In genomic region chr5:129008008-129008407, GRCm38 (mm10) we compare ENCODE assay signal across 7 mouse cellular contexts. TPM values are rescaled to one million over a fixed set of nuclear protein-coding genes. Genes with fewer than 3 reads are reported as not detected.
DNase-seq lines count a peak whose midpoint lies in the region; ATAC-seq and TF ChIP-seq lines count a peak whose summit lies in the region.

No protein-coding gene starts in this region.

- peak overlapping the region; percentile 79 for H3K9ac ChIP-seq in embryonic facial prominence, embryonic 14.5 days (ENCODE audit: low read depth, low read length)
- peak overlapping the region; percentile 82 for H3K9ac ChIP-seq in hindbrain, embryonic 16.5 days (ENCODE audit: low read depth, low read length)

- WGBS in embryonic facial prominence, embryonic 14.5 days: 2% methylated on average over 18 of the region's 18 CpGs
- under 1% methylated on average over 18 of the region's 18 CpGs for WGBS in hindbrain, embryonic 16.5 days

- no peak for DNase-seq in testis, postnatal 14 days (ENCODE audit: low spot score)
- DNase-seq in embryonic facial prominence, embryonic 14.5 days (ENCODE audit: low spot score): peak; percentile 56
- DNase-seq in adrenal gland, postnatal 36 days: no peak
- DNase-seq in cerebellum, adult 11 months: no peak

- peak overlapping the region; percentile 84 for H3K27ac ChIP-seq in testis, adult 2 months (ENCODE audit: control insufficient read depth, insufficient read depth, low read depth, low read length)
- peak overlapping the region; percentile 39 for H3K27ac ChIP-seq in embryonic facial prominence, embryonic 14.5 days (replicated peaks; ENCODE audit: low read depth, low read length)
- H3K27ac ChIP-seq in hindbrain, embryonic 16.5 days (ENCODE audit: low read depth, low read length): peak overlapping the region; percentile 64

- TF ChIP-seq POLR2A in testis, adult 2 months (IDR thresholded peaks at IDR 0.05; ENCODE audit: control insufficient read depth, low read depth, low read length): no peak

- TF ChIP-seq CTCF in testis, adult 2 months (IDR thresholded peaks at IDR 0.05; ENCODE audit: control insufficient read depth, insufficient read depth, insufficient replicate concordance, low read depth, low read length): no peak

- no peaks in the 10 kb centered on the region for H3K36me3 ChIP-seq in testis, adult 2 months (ENCODE audit: control insufficient read depth, insufficient read depth, low read length)
- no peaks in the 10 kb centered on the region for H3K36me3 ChIP-seq in embryonic facial prominence, embryonic 14.5 days (ENCODE audit: control insufficient read depth, insufficient read depth, low read length)
- H3K36me3 ChIP-seq in hindbrain, embryonic 16.5 days (ENCODE audit: control insufficient read depth, insufficient read depth, low read length): no peaks in the 10 kb centered on the region; the same call in 1 of the 2 replicates

- peak overlapping the region; percentile 71 for H3K4me2 ChIP-seq in embryonic facial prominence, embryonic 14.5 days (ENCODE audit: low read depth, low read length)
- H3K4me2 ChIP-seq in hindbrain, embryonic 16.5 days (ENCODE audit: low read length): peak overlapping the region; percentile 87

- H3K9me3 ChIP-seq in embryonic facial prominence, embryonic 14.5 days (ENCODE audit: control insufficient read depth, low read length): no peaks in the 10 kb centered on the region
- H3K9me3 ChIP-seq in hindbrain, embryonic 16.5 days (ENCODE audit: control insufficient read depth, low read length): no peaks in the 10 kb centered on the region

- peak; percentile 47 for ATAC-seq in embryonic facial prominence, embryonic 14.5 days (ENCODE audit: low read depth)
- peak; percentile 62 for ATAC-seq in hindbrain, embryonic 16.5 days
- ATAC-seq in megakaryocyte-erythroid progenitor cell, adult 5-6 weeks (replicated peaks; ENCODE audit: low FRiP score, low TSS enrichment, poor library complexity, severe bottlenecking): peak; percentile 2; the same call in 1 of the 2 replicates

- H3K27me3 ChIP-seq in testis, adult 2 months (ENCODE audit: control insufficient read depth, insufficient read depth, low read length): no peaks in the 10 kb centered on the region
- no peaks in the 10 kb centered on the region for H3K27me3 ChIP-seq in embryonic facial prominence, embryonic 14.5 days (replicated peaks; ENCODE audit: control insufficient read depth, insufficient read depth, low read length)
- H3K27me3 ChIP-seq in hindbrain, embryonic 16.5 days (replicated peaks; ENCODE audit: control insufficient read depth, insufficient read depth, low read length): no peaks in the 10 kb centered on the region

- H3K4me1 ChIP-seq in testis, adult 2 months (ENCODE audit: control insufficient read depth, insufficient read depth, low read length): peaks cover 17% of the 10 kb centered on the region
- 0 out of 2 replicates have a peak, but pooled peaks cover 10% of the 10 kb centered on the region for H3K4me1 ChIP-seq in embryonic facial prominence, embryonic 14.5 days (ENCODE audit: control insufficient read depth, insufficient read depth, low read length)
- H3K4me1 ChIP-seq in hindbrain, embryonic 16.5 days (ENCODE audit: control insufficient read depth, insufficient read depth, low read depth, low read length): peaks cover 15% of the 10 kb centered on the region

- peak overlapping the region; percentile 97 for H3K4me3 ChIP-seq in testis, adult 2 months (ENCODE audit: control insufficient read depth, low read depth, low read length)
- H3K4me3 ChIP-seq in embryonic facial prominence, embryonic 14.5 days (ENCODE audit: low read depth, low read length): peak overlapping the region; percentile 72
- peak overlapping the region; percentile 68 for H3K4me3 ChIP-seq in hindbrain, embryonic 16.5 days (ENCODE audit: low read length)

RNA-seq across cellular contexts. Expression of gene Stx2, which starts 0.4 kb away (rescaled TPM):
- 51.0 and 52.4 TPM in 2 replicates for polyA plus RNA-seq in testis, adult 2 months (2012; rRNA removed)
- 34.5 and 38.8 TPM in 2 replicates for polyA plus RNA-seq in embryonic facial prominence, embryonic 14.5 days (2014; fragmentation: Nextera tagmentation; extraction: Ambion mirVana)
- 16.1 and 17.5 TPM in 2 replicates for polyA plus RNA-seq in hindbrain, embryonic 16.5 days (2015; fragmentation: Nextera tagmentation; extraction: Ambion mirVana)
- total RNA-seq in megakaryocyte-erythroid progenitor cell, adult 5-6 weeks (2014; fragmentation: Nextera tagmentation): 126 and 134 TPM in 2 replicates
- 101 and 146 TPM in 2 replicates for total RNA-seq in megakaryocyte-erythroid progenitor cell, adult 5-6 weeks (2017)
- 10 to 100 TPM; 22.9 to 26.9 TPM for total RNA-seq in adrenal gland, postnatal 36 days (2021)

RNA-seq across cellular contexts. Expression of gene Ran, which starts 11.9 kb away (rescaled TPM):
- polyA plus RNA-seq in testis, adult 2 months (2012; rRNA removed): 254 and 277 TPM in 2 replicates
- 442 and 465 TPM in 2 replicates for polyA plus RNA-seq in embryonic facial prominence, embryonic 14.5 days (2014; fragmentation: Nextera tagmentation; extraction: Ambion mirVana)
- 326 and 333 TPM in 2 replicates for polyA plus RNA-seq in hindbrain, embryonic 16.5 days (2015; fragmentation: Nextera tagmentation; extraction: Ambion mirVana)
- 542 and 563 TPM in 2 replicates for total RNA-seq in megakaryocyte-erythroid progenitor cell, adult 5-6 weeks (2014; fragmentation: Nextera tagmentation)
- total RNA-seq in megakaryocyte-erythroid progenitor cell, adult 5-6 weeks (2017): 903 and 978 TPM in 2 replicates
- 100 to 1,000 TPM; 222 to 226 TPM for total RNA-seq in adrenal gland, postnatal 36 days (2021)

RNA-seq across cellular contexts. Expression of gene Rimbp2, which starts 54.7 kb away (rescaled TPM):
- polyA plus RNA-seq in testis, adult 2 months (2012; rRNA removed): 1.2 and 1.9 TPM in 2 replicates
- 0.21 and 0.66 TPM in 2 replicates for polyA plus RNA-seq in embryonic facial prominence, embryonic 14.5 days (2014; fragmentation: Nextera tagmentation; extraction: Ambion mirVana)
- polyA plus RNA-seq in hindbrain, embryonic 16.5 days (2015; fragmentation: Nextera tagmentation; extraction: Ambion mirVana): 4.7 and 6.4 TPM in 2 replicates
- total RNA-seq in megakaryocyte-erythroid progenitor cell, adult 5-6 weeks (2014; fragmentation: Nextera tagmentation): not detected in 2 replicates
- total RNA-seq in megakaryocyte-erythroid progenitor cell, adult 5-6 weeks (2017): not detected in 2 replicates
- 1 to 10 TPM; 3.9 to 5.4 TPM for total RNA-seq in adrenal gland, postnatal 36 days (2021)

Comparison
In these comparisons a context has a peak if more than half of its experiments do, and no peak if none do; other contexts are left out.
1. ATAC-seq: peak in every context shown above with its lines; median percentile 62 in hindbrain, embryonic 16.5 days; 47 in embryonic facial prominence, embryonic 14.5 days; 2 in megakaryocyte-erythroid progenitor cell, adult 5-6 weeks.